Mouse (Mus musculus) liver, embryonic 14.5 days (tissue): ENCODE results near the gene Gspt2.

ENCODE experiments used
- CTCF ChIP-seq: IDR thresholded peaks from 2 replicates; pipeline ENCODE4 v1.5.1; 2016; ENCODE audit warnings: antibody characterized with exemption, low read depth, control low read depth
- EP300 ChIP-seq: IDR thresholded peaks from 2 replicates; pipeline ENCODE4 v1.6.1; 2016; ENCODE audit warnings: antibody characterized with exemption, low read depth

DNA sequence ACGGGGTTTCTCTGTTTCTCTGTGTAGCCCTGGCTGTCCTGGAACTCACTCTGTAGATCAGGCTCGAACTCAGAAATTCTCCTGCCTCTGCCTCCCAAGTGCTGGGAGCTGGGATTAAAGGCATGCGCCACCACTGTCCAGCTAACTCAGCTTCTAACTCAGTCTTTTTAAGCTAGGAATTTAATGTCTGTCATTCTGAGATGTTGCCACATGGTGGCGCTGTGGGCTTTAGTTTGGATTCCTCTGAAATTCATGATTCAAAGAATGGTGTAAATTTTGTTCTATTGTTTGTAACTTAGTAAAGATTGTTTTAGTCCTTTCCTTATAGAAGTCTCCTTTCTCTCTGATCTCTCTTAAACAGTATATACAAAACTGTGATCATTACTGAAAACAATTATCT is 39.1 kb downstream of the Gspt2 start:
- TF ChIP-seq CTCF (peak; percentile 65), EP300 (no peak)
